Mouse (Mus musculus): ENCODE data around the gene Tead2. TPM values are rescaled to one million over a fixed set of nuclear protein-coding genes. Genes with fewer than 3 reads are reported as not detected.

Gene Tead2
- total RNA-seq, 2 experiments from 2014 or later = 45.1 to 67.8 TPM

- no peak for DNase-seq (ENCODE audit: low spot score in 2 of 2)
These were observed 9.3 kb downstream of the Tead2 start for GRCm38 (mm10) chr7:45224826-45225225.

- no peak for DNase-seq (ENCODE audit: low spot score in 2 of 2)
These were observed 10.9 kb downstream of the Tead2 start for GRCm38 (mm10) chr7:45226421-45226820.

GRCm38 (mm10) chr7:45228548-45228947 lies 13.0 kb downstream of the Tead2 start:
- DNase-seq (ENCODE audit: low spot score in 2 of 2) = no peak

DNA sequence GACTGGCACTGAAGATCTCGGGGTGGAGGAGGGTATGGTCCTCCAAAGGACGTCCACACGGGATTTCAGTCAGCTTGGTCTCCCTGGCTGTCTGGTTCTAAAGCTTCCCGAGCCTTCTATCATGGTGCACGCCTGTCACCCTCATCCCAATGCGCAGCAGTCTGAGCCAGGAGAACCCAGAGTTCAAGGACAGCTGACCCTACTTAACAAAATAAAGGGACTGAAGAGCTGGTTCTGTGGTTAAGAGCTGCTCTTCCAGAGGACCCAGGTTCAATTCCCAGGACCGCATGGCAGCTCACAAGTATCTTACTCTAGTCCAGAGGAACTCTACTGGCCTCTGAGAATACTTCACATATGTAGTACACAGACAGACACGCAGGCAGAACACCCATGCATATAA lies 13.5 kb downstream of the Tead2 start:
- no peak for DNase-seq (ENCODE audit: low spot score in 2 of 2)

- DNase-seq (ENCODE audit: low spot score in 2 of 2) = no peak
These were observed 14.1 kb downstream of the Tead2 start for GRCm38 (mm10) chr7:45229459-45230203.

- no peak for DNase-seq (ENCODE audit: low spot score in 2 of 2)
These were observed 15.6 kb downstream of the Tead2 start for GRCm38 (mm10) chr7:45231192-45231591.

DNA sequence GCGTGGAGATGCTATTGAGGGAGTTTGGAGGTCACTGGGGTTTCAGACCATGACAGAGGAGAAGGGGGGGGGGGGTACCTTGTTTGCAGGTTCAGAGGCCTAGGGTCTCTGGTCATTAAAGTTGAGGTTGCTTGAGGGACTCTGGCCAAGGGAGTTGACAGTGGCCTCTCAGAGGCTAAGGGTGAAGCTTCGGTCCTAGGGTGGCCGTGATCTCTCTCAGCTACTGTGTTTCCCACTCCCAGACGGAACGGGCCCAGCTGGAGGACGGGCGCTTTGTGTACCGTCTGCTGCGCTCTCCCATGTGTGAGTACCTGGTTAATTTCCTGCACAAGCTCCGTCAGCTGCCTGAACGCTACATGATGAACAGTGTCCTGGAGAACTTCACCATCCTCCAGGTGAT lies 16.4 kb downstream of the Tead2 start:
- no peak for DNase-seq (ENCODE audit: low spot score in 2 of 2)

DNA sequence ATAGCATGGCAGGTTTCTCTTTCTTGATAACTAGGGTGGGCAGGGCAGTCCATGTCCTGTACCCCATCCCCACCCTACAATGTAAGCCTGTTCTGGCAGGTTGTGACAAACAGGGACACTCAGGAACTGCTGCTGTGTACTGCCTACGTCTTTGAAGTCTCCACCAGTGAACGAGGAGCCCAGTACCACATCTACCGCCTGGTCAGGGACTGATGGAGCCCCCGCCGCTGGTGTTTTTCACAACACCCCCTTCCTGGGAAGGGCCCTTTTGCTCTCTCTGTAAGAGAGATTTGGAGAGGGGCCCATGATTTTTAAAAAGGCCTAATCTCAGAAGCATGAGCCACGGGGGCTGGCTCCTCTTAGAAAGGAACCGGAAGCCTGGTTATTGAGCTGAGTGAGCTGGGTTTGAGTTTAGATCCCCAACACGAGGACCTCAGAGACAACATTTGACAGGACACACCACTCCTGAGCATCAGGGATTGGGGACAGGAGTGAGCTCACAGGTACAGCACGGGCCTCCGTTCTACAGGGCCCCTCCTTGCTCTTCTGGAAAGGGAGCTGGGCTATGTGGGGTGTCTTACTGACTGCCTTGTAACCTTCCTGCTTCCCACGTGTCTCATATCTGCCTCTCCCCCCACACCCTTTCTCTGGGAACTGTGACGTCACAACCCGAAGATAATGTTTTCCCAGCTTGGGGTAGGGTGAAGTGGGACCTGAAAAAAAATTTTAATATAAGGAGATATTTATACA lies 17.3 kb downstream of the Tead2 start:
- no peak for DNase-seq (ENCODE audit: low spot score in 2 of 2)

DNA sequence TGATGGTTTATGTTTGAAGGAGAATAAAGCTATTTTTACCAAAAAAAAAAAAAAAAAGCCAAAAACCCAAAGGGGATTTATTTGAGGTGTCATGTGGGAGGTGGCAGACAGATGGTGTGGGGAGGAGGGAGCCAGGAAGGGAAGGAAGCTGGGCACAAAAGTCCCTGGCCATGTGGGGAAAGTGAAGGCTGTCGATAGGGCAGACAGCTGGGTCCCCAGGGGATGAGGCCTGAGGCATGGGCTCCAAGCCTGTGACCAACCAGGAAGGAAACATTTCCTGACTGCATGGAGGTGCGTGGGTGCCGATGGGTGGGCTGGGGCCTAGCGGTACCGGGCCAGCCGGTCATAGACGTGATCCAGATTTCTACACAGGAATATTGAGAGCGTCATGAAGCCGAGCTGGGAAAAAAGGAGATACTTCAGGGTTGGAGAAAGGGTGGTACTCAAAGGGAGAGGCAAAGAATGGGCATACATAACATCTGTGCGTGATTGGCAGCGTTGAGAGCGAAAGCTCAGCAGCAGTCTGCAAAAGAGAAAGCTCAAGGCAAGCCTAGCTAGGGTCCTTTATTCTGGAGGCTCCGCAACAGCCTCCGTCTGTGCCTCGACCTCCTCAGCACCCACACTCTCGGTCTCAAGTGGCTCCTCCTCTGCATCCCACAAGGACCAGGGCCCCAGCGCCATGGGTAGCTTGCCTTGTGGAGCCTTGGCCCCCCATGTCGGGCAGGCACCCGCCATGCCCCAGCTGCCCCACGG lies 18.2 kb downstream of the Tead2 start:
- DNase-seq (ENCODE audit: low spot score in 2 of 2) = no peak

DNA sequence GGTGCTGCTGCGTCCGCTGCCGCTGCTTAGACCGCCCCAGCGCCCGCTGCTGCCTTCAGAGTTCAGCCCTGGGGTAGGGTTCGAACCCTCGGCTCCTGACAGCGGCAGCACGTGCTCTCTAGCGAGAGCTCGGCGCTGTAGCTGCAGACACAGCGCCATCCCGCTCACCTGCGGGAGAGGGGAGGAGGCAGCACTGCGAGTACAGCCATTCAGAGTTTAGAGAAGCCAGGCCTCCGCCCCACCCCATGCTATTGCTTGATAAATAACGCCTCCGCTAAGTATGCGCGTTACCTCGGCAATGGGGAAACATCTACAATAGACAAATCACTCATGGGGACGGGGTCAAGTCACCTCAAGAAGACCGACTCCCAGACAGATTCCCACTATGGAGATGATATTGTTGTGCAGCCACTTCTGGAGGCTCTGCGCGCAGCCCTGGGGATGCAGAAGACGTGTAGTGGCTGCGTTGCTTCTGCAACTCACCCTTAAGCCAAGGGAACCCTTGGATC lies 18.8 kb downstream of the Tead2 start:
- no peak for DNase-seq (ENCODE audit: low spot score in 2 of 2)

DNA sequence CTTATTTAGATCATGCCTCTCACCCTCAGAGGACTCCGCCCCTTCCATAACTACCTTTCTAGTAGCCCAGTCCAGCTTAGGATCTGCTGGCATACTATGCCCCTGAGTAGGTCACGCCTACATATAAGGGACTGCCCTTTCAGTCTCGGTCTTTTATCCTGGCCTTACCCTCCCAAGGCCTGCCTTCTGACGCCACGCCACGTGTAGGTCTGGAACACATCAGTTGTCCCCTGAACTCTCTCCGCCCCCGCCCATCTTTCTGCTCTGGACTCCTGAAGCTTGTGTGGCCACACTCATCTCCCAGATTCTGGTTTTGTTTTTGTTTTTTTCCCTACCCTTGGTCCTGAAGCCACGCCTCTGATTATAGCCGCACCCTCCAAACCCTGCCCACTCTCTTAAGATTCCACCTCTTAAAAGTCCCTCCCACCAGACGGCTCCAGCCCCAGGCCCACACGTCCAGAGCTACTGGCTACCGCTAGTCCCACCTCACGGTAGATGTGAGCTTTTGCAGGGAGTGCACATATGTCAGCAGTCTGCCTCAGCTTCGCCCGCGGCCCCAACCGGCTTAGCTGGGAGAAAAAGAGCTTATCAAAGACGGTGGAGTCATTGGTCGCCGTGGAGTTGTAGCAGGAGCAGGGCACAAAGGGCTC lies 19.5 kb downstream of the Tead2 start:
- DNase-seq (ENCODE audit: low spot score in 2 of 2) = no peak

GRCm38 (mm10) chr7:45235656-45236180 lies 20.2 kb downstream of the Tead2 start:
- no peak for DNase-seq (ENCODE audit: low spot score in 2 of 2)

- DNase-seq (ENCODE audit: low spot score in 2 of 2) = no peak
These were observed 22.5 kb downstream of the Tead2 start for GRCm38 (mm10) chr7:45237747-45238699.

- DNase-seq (ENCODE audit: low spot score in 2 of 2) = no peak
These were observed 23.4 kb downstream of the Tead2 start, which contains the start of gene Cd37 for GRCm38 (mm10) chr7:45238723-45239496. Cd37 (minus strand) TSS chr7:45239115.

- DNase-seq (ENCODE audit: low spot score in 2 of 2) = no peak
These were observed 24.6 kb downstream of the Tead2 start for GRCm38 (mm10) chr7:45240109-45240508.

DNA sequence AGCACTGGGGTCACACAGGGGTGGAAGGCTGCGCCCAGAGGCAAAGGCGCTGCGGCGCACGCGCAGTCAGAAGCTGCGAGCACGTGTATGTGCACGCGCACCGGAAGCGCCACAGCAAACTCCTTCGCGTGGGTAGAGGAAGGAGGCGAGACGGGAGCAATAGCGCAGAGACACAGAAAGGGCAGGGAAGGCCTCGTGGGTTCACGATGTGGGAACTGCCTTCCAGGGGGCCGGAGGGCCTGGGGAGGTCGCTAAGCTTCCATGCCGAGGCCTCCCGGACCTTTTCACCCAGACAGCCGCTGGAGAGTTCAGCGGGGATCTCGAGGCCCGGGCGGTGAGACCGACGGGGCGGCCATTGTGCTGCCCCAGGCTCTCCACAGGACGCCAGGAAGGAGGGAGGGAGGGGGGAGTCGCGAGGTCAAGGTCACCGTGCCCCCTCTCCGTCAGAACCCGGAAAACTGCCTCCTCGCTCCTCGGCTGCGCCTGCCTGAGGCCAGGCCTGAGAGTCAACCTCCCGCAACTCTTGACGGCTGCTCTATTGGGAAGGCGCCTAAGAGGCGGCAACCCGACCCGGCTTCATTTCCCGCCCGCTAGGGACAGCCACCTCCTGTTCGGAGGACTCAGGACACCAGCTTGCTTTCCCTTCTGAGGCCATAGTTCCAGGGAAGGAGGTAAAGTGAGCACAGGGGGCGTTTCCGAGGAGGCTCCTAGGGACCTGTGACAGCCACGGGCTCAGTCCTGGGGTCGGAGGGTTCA lies 25.3 kb downstream of the Tead2 start, which contains the start of gene Slc6a16:
Gene Slc6a16 (plus strand): TSS at position 453 of the 756 bp plus-strand sequence.
- no peak for DNase-seq (ENCODE audit: low spot score in 2 of 2)

DNA sequence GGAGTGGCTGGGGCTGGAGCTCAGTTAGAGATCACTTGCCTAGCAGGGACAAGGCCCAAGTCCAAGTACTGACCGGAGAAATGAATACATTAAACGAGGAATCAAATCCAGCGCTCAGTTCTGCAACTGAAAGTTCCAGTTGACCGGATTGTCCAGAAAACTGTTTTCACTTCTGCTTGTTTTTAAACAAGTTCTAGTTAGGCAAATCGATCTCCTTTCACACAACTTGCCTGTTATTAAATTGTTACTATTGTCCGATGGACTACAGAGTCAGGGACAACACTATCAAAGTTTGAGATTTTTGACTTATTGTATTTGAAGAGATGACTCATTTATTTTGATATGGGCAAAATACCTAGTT lies 25.8 kb downstream of the Tead2 start:
- DNase-seq (ENCODE audit: low spot score in 2 of 2) = no peak

DNA sequence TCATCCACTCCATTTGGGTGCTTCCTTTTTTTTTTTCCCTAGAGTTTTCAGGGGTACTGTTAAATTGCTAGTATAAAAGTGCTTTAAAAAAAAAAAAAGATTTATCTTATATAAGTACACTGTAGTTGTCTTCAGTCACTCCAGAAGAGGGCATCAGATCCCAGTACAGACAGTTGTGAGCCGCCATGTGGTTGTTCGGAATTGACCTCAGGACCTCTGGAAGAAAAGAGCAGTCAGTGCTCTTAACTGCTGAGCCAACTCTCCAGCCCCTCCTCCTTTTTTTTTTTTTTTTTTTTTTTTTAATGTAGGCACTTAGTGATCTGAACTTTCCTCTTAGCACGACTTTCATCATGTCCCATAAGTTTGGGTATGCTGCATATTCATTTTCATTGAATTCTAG lies 32.1 kb downstream of the Tead2 start:
- DNase-seq (ENCODE audit: low spot score in 2 of 2) = no peak
